Mouse (Mus musculus) midbrain, embryonic 10.5 days (tissue): ENCODE measurements around the gene Ctps. TPM values are rescaled to one million over a fixed set of nuclear protein-coding genes. Genes with fewer than 3 reads are reported as not detected.

ENCODE experiments used
- DNase-seq: peaks from one replicate; pipeline ENCODE4 v3.0.0-alpha.2; 2017; ENCODE audit warnings: low spot score
- H3K27ac ChIP-seq: fragments of 300-500 bp; sonication (generic); replicated peaks from 2 replicates; pipeline ENCODE4 v1.5.1; 2016; ENCODE audit warnings: mild to moderate bottlenecking
- H3K27me3 ChIP-seq: fragments of 300-500 bp; sonication (generic); 2 replicates; pipeline ENCODE4 v1.6.1; 2016; ENCODE audit warnings: low read depth, mild to moderate bottlenecking; ENCODE audit not compliant: poor library complexity, severe bottlenecking
- H3K36me3 ChIP-seq: fragments of 300-500 bp; sonication (generic); 2 replicates; pipeline ENCODE4 v1.6.1; 2016; ENCODE audit warnings: mild to moderate bottlenecking, moderate library complexity
- H3K4me1 ChIP-seq: fragments of 300-500 bp; sonication (generic); 2 replicates; pipeline ENCODE4 v1.6.1; 2016
- H3K4me3 ChIP-seq: fragments of 300-500 bp; sonication (generic); 2 replicates; pipeline ENCODE4 v1.5.1; 2016; ENCODE audit warnings: mild to moderate bottlenecking, moderate library complexity
- H3K9me3 ChIP-seq: fragments of 300-500 bp; sonication (generic); replicated peaks from 2 replicates; pipeline ENCODE4 v1.6.1; 2016; ENCODE audit warnings: mild to moderate bottlenecking
- WGBS: fragments of 180-500 bp; shearing (Covaris S2); methylation state at CpG from one replicate; pipeline ENCODE4 v1.1.7; 2016; 5-methylcytosine and 5-hydroxymethylcytosine counted together
- polyA plus RNA-seq: library from polyadenylated mRNA; unstranded; fragments of >200 nt; fragmentation: Nextera tagmentation; extraction: Ambion mirVana; gene quantifications from 2 replicates; pipeline ENCODE4 v1.2.1, GENCODE M21; 2016

The Ctps gene
- polyA plus RNA-seq, 1 experiment from 2014 or later = 142 TPM

DNA sequence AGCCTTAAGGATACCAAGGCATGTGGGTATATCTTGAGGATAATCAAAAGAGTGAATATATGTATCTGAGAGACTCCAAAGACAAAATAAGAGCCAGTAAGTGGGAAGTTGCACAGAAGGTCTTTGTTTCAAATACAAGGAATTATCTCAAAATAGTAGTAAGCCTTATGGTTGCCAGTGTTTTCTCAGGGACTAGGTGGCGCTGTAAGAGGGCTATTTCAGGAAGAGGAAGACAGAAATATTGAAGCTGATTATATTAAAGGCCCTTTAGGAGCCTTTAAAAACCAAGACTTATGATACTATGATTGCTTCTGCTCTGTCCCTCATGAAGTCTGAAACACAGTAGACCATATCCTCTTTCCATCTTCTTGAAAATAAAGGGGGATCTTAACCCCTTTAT, 63.1 kb downstream of the Ctps start:
- DNase-seq = no peak
- H3K4me3 ChIP-seq = no peak overlapping the region
- no peaks in the 10 kb centered on the region; the same call in 1 of the 2 replicates for H3K9me3 ChIP-seq
- H3K27me3 ChIP-seq = no peaks in the 10 kb centered on the region
- H3K4me1 ChIP-seq = no peaks in the 10 kb centered on the region
- H3K27ac ChIP-seq = no peak overlapping the region
- 82% methylated on average over 1 of the region's 1 CpGs for WGBS
- H3K36me3 ChIP-seq = peaks cover 60% of the 10 kb centered on the region

Other genes with a start within 250 kb of the Ctps start
- 36.8 and 46.9 TPM in 2 replicates for gene Scmh1, start 165.0 kb downstream of the Ctps start, polyA plus RNA-seq
- 0.10 TPM in 1 of 2 replicates, not detected in the other for gene Slfnl1, start 38.0 kb downstream of the Ctps start, polyA plus RNA-seq
- not detected in 2 replicates for gene Gm8439, start 18.5 kb upstream of the Ctps start, polyA plus RNA-seq
- gene Cited4, start 96.3 kb upstream of the Ctps start, polyA plus RNA-seq = 8.5 and 12.7 TPM in 2 replicates
- 2.1 and 3.0 TPM in 2 replicates for gene Kcnq4, start 178.3 kb upstream of the Ctps start, polyA plus RNA-seq